Mouse (Mus musculus) urinary bladder, postnatal 4 days (tissue): ENCODE data around the gene Crcp.
A peak's percentile ranks its signal among the peaks of the same experiment; 100 is the strongest.
"Not testable (repeated sequence)": the region's sequence is repeated elsewhere in the genome, so short reads cannot be mapped to it uniquely, and the experiment has no call there.

Source experiments
- DNase-seq, 2 experiments: peaks; one replicate each; pipeline ENCODE4 v3.0.0; 2021 to 2022; ENCODE audit warnings: low spot score in 2 of 2

Gene Crcp

GRCm38 (mm10) chr5:130023767-130024539 is 5.1 kb upstream of the Crcp start:
- peak; percentile 81 to 82 for DNase-seq

GRCm38 (mm10) chr5:130027134-130027533 is 2.0 kb upstream of the Crcp start:
- no peak for DNase-seq

DNA sequence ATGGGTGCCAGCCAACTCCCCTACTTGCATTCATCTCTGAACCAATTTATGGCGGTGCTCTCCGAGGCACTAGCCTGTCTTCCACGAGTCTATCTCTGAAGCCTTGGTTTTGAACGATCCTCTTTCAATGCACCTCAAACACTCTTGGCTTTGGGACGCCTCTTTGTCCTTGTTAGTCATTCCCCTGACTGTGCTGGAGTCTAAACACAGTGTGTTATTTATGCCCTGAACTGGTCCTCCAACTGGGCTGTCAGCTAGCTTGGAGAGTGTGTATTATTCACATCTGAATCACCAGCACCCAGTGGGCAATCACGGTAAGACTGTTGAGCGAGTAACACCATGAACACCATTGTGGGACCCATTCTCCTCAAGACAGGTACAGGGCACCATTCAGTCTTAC is 1.4 kb upstream of the Crcp start:
- no peak for DNase-seq

DNA sequence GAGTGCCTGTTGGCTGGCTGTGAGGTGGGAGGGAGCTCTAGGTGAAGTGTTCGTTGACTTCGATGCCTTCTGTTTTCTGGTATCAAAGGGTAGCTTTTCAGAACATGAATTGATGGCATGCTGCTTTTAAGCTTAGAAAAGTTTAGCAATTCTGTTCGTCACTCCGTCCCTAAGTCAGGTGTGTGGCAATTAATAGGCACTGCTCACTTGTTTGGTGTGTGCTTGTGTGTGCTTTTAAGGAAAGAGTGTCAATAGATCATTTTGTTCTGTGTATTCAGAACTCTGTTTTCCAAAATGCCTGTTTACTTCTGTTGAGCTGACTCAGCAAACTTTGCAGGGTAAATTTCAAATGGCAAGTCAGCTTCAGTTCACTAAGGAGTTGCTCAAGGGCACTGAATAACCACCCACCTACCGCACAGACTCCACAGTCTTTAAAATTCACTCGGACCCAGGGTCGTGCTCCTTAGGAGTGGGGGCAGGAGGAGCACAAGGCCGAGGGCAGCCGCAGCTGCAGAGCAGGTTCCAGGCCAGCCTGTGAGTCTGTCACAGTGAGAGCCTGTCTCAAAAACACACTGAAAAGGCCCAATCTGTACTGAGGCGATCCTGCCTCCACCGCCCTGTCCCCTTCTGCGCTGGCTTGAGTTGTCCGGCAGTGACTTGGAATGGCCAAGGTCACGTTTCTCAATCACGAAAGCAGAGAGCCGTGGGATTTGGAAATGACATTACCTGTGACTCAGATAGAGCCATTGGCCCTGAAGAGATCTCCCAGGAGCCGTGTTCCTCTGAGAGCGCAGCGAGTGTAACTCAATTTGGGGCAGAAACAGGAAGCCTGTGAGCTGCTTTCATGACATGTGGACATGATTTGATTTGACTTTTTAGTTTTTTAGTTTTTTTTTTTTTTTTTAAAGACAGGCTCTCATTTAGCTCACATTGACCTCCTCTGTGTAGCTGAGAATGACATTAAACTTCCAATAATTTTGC is 2.6 kb downstream of the Crcp start:
- no peak for DNase-seq

GRCm38 (mm10) chr5:130033869-130034268 is 4.8 kb downstream of the Crcp start:
- DNase-seq, result no peak

DNA sequence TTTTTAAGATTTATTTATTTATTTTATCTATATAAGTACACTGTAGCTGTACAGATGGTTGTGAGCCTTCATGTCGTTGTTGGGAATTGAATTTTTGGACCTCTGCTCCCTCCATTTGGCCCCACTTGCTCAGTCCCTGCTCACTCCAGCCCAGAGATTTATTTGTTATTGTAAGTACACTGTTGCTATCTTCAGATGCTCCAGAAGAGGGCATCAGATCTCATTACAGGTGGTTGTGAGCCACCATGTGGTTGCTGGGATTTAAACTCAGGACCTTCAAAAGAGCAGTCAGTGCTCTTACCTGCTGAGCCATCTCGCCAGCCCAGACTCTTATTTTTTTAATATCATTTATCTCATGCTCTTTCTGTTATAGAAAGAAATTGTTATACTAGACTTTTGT is 7.2 kb downstream of the Crcp start:
- not testable (repeated sequence) for DNase-seq

- peak in 1 of 2 experiments; percentile 51 for DNase-seq
These were observed 8.8 kb downstream of the Crcp start for GRCm38 (mm10) chr5:130037752-130038455.

GRCm38 (mm10) chr5:130040797-130041196 is 11.7 kb downstream of the Crcp start:
- DNase-seq, result no peak

DNA sequence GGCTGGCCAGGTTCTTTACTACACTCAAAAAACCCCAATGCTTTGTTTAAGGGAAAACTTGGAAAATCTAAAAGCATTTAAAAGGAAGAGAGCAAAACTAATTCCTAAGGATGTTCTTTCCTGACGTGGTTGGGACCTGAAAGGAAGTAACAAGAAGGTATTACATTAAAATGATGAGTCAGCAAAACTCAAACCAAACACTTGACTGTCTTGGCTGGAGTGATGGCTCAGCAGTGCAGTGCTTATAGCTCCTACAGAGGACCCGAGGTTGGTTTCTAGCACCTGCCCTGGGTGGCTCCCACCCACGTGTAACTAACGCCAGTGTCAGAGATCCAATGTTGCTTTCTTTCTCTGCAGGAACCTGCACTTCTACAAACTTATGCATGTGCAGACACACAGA is 12.2 kb downstream of the Crcp start:
- DNase-seq, result no peak

GRCm38 (mm10) chr5:130043741-130044140 is 14.7 kb downstream of the Crcp start:
- no peak for DNase-seq

DNA sequence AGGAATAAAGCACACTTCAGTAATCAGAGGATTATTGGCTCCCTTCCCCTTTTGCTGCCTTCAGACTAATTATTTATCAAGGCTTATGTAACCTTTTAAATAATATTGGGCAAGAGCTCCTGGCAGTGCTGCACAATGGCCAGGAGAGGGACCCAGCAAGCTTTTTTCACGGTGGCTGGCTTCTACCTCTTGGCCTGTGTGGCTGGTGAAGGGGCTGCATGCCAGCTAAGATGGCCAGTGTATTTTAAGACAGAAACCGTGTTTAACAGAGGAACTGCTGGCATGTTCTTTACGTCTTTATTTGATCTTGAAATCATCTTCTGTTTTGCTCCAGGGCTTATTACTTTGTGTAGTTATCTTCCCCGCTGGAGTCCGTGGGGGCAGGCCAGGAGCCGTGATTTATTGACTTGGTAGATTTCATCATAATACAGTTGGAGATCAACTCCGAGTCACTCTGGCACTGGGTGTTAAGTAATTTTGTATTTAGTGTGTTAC is 15.2 kb downstream of the Crcp start:
- DNase-seq, result peak in 1 of 2 experiments; percentile 55

- no peak for DNase-seq
These were observed 17.0 kb downstream of the Crcp start for GRCm38 (mm10) chr5:130046100-130046499.

- no peak for DNase-seq
These were observed 17.5 kb downstream of the Crcp start for GRCm38 (mm10) chr5:130046589-130046988.

DNA sequence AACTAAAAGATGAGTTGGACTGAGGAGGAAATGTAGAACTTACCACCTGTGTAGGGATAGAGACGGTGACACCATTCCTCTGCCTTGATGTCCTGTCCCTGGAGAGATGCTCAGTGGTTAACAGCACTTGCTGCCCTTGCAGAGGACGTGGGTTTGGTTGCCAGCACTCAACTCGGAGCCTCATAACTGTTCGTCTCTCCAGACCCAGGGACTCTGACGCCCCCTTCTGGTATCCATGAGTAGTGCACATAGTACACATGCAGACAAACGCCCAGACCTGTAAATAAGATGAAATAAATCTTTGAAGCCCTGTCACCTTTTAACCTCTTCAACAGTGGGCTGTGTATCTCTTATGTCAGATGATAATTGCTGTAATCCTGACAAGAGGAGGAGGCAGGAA is 17.9 kb downstream of the Crcp start:
- no peak for DNase-seq

GRCm38 (mm10) chr5:130048786-130049520 is 19.9 kb downstream of the Crcp start:
- peak in 1 of 2 experiments; percentile 69 for DNase-seq

DNA sequence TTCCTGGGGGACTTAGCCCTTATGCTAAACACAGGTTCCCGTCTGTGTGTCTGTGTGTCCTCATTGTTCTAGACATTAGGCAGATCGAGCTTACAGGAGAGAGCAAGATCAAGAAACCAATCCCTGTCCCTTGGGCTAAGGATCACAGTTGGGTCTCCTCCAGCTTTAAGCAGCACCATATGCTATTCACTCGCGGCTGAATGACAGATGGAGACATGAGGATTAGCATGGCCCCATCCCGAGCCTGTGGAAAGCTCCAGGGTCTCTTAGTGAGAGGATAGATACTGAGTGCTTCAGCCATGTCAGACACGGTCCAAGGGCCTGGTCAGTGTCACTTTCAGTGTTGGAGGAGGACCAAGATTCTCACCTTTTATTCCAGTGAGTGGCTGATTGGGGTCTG is 21.3 kb downstream of the Crcp start:
- DNase-seq, result no peak

DNA sequence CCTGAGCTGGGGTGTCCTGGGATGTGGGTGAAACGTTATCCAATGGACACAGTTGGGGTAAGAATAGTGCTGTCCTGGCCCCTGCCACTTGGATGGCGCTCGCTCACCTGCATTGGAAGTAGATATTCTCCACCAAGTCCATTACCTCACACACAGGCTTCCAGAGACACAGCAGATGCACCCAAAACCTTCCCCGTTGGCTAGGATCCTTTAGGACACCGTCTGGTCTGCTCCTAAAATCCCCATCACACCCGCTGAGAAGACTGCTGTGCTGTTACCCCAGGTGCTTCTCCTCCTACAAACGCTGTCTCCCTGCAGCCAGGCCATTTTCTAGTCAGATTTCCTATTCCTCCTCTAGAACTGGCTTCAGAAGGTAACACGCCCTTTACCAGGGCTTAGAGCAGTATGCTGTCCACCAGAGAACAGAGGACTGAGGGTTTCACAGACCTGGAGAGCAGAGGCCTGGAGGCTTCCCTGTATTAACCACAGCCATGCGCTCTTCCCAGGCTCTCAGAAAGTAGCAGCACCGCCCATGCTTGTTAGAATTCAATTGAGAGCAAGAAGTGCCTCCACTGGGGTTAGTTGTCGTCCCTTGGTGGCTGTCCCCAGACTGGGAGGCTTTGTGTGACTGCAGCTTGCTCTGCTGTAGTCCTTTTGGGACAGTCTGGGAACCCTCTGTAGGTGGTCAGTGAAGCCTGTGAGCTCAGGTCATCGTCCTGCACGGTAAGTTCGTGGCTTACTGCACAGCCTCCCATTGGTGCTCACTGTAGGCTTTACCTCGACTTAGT is 22.2 kb downstream of the Crcp start:
- DNase-seq, result no peak

DNA sequence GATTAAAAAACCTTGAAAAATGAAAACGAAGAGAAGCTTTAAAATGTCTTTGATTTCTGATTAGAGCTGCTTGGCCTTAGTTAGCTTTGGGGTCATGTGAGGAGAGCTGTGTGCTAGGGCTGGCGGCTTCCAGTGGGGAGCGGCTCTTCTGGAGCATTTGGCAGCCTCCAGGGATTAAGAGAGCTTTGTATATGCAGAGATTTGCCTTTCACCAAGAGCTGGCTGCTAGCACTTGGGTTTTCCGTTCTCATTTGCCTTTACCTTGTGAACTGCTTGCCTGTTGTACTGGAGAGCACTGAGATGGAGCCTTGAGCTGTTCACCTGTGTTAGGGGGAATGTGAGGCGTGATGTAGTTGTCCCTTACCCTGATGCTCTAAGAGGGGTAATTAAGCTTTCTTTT is 23.4 kb downstream of the Crcp start:
- DNase-seq, result no peak

DNA sequence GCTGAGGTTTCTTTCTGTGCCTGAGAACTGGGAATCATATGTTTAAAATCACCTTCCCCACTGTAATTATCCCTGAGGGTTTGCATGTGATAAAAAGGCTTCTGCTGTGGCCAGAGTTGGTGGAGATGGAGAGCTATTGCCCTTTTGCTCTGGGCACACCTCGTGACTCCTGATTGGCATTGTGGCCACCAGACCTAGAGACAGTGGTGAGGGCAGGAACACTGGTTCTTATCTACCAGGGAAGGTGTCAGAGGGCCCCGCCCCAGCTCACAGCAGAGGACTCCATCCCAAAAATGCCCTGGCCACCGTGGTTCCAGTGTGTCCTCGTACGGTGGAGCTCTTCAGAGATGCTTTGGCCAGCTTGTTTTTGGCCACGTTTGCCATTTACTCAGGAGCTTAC is 23.9 kb downstream of the Crcp start:
- DNase-seq, result no peak

GRCm38 (mm10) chr5:130055688-130056087 is 26.6 kb downstream of the Crcp start:
- no peak for DNase-seq
